Mouse (Mus musculus) heart, adult 8-10 months (tissue): ENCODE data around the gene Cacna1c. TPM values are rescaled to one million over a fixed set of nuclear protein-coding genes. Genes with fewer than 3 reads are reported as not detected.

Experiments
- DNase-seq: peaks from one replicate; pipeline ENCODE4 v3.0.0; 2022; ENCODE audit warnings: low spot score
- total RNA-seq, 4 experiments: library from RNA; stranded (reverse); gene quantifications; 2 replicates each; pipeline ENCODE4 v1.2.4; 2022

Gene Cacna1c
- total RNA-seq, 4 experiments from 2014 or later: 227 to 263 (median 245) TPM

DNA sequence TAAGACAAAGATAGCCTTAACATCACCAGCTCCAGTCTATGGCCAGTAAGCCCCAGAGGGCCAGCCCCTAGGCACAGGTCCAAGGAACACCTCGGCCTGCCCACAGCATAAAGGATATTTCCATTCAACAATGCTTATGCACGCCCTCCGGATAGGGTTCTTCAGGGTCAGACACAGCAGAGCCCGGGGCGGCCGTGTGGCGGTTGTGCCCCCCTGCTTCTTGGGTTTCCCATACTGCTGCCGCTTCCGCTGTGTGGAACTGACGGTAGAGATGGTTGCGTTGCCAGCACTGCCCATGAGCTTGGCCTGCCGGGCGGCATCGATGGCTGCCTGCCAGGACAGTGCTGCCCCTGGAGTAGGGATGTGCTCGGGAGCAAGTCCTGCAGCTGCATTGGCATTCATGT is 139.1 kb downstream of the Cacna1c start:
- DNase-seq: no peak

DNA sequence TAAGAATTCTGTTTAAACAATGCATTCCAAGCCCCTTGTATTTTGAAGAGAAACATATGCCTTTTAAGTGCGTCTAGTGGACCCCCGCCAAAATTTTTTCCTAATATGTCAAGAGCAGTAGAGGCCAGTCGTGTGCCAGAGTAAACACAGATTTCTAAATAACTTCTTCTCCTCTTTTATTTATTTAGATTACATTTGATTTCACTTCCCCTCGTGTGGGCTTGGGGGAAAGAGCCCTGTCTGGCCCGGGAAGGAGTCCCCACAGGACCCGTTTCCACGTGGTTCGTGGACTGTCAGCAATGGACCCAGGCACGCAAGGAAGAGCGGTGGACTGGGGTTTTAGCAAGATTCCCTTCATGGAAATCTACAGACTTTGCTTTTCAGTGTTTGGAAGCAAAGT is 143.4 kb downstream of the Cacna1c start:
- DNase-seq: peak; percentile 35

- no peak for DNase-seq
Measured at GRCm38 (mm10) chr6:119052366-119052765, 143.9 kb downstream of the Cacna1c start.

- no peak for DNase-seq
Measured at GRCm38 (mm10) chr6:119051721-119052120, 144.5 kb downstream of the Cacna1c start.

DNA sequence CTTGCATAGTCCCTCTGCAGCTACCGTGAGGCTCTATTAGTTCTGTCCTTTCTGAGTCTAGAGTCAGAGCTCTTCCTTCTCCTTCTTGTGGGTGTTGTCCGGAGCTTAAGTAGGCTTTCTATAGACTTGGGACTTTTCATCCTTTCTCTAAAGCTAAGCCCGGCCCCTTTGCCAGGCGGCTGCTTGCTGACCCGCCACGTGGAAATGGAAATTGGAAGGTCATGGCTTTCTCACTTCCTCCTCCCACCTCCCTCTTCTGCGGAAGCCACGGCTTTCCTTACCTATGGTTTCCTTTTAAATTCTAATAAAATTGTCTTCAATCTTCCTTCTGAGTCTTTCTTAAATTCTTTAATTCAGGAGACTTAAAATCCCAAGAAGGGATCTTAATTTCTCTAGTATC is 148.9 kb downstream of the Cacna1c start:
- no peak for DNase-seq

DNA sequence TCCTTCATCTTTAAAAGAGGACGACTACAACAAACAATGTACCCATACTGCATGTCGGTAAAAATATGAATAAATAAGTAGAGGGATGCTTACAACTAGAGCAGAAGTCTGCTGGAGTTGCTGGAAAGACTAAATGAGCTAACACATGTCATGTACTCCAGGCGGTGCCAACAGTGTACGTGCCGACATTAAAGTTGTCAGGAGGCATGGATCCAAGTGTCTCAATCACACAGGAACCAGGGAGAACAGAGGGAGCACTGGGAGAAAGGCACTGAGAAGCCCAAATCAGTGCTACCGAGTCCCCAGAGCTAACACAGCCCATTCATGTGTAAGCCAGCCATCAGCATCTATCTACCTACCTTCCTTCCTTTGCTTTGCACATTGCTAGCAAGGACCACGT is 150.7 kb downstream of the Cacna1c start:
- no peak for DNase-seq

DNA sequence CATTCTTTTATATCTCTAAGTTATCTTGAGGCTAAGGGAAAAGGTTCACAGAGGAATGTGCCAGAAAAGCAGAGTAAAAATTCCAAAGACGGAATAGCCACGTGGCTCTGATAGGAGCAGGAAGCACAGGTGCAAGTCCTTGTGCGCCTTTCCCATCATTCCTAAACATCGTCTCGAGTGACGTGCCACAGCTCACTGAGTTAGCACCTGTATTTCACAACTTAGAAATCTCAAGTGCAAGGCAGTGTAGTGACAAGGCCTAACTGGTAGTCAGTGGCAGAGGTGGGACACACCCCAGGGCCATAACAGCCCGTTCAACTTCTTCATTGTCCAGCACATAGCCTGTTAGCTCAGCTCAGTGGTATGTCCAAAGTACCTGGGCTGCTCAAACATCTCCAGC is 152.1 kb downstream of the Cacna1c start:
- no peak for DNase-seq

DNA sequence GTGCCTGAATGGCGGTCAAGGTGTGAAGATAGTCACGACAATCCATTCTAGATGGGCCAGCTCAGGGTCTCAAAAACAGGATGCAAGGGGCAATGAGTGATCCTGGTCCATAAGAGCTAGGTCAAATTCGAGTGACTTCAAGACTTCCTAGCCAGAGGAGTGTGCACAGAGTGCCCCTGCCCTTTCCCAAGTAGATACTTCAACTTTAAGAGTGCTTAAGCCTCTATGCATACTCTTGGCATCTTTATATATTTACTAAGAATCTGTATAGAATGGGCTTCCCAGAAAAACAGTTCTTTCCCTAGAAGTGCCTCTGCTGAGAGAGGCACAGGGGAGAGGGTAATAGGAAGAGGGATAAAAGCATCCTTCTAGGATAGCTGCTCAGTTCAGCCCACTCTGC is 153.4 kb downstream of the Cacna1c start:
- DNase-seq: no peak

DNA sequence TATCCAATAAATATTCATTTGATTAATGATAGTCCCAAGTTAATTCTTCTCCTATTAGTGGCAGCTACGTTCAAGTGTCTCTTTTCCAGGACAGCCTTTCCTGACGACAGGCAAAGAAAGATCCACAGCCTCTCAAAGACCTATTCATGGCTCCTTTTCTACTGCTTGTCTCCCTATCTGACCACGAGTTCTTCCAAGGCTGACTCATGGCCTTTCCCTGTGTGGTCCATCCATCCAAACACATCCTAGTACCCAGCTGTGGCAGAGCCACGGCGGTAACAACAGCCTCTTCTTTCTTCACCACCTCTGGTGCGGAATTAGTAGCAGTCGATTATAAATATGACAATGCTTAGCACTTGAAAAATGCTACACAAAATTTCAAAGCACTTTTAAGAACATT is 155.3 kb downstream of the Cacna1c start:
- no peak for DNase-seq

DNA sequence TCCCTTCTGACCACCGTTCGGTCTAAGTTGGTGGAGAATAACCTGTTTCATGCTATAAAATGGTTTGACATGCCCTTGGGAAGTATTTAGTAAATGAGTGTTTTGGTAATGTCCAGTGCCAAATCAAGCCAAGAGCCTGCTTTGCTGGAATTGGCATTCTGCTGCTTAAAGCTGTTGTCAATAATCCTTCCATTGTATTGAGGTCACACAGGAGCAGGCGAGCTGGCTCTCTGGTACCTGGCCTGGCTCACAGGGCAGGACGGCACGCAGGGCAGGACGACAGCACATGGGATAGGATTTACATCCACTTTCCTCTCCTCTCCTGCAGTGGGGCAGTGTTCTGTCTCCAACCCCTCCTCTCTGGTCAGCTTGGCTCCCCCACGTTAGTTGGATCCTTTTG is 156.4 kb downstream of the Cacna1c start:
- no peak for DNase-seq

DNA sequence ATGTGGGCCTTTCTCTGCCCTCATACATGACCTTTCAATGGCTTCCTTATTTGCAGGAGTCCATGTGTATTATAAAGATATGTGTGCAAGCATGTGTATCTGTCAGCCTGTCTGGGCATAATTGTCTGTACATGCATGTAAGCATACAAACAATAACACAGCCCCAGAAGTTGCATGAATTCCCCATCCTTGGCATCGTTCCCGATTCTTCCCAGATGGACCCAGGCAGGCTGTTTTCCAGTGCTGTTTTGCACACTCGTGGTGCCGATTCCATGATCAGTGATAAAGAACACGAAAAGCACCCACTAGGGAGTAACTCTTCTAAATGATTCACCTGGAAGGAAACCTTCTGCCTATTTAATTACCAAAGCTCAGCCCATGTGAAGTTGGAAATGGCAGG is 156.9 kb downstream of the Cacna1c start:
- no peak for DNase-seq

DNA sequence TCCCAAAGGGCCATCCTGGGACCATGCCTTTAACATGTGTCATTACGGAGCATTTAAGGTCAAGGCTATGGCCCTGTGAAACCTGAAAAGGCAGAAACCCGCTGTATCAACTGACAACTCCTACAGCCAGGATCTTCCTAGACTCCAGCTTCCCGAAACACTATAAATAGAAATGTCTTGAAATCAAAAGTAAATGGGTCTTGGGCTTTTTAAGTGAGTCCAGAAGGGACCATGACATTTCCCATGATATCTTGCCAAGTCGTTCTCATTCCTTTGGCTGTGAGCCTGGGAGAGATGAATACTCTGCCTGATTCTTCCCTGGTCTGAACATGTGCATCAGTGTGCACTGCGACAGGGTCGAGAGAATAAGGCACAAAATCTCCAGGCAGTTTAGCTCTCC is 158.4 kb downstream of the Cacna1c start:
- peak; percentile 67 for DNase-seq

DNA sequence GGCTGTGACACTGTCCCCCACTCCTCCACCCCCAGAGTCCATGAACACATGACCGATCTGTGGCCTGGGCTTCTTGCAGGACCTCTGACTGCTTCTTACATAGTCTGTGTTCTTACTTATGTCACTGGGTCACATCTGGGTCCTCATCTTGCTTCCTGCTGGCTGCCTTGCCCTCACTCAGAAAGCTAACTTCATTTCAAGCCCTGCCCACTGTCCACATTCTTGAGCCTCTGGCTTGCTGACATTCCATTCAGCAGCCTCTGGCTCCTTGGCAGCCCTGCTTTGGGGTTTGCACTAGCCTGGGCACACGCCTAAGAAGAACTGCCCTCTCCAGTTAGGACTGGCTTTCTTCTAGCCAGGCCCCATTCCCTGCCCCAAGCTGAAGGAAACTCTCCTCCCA is 159.2 kb downstream of the Cacna1c start:
- no peak for DNase-seq

GRCm38 (mm10) chr6:119035361-119035760 is 160.9 kb downstream of the Cacna1c start:
- DNase-seq: no peak

DNA sequence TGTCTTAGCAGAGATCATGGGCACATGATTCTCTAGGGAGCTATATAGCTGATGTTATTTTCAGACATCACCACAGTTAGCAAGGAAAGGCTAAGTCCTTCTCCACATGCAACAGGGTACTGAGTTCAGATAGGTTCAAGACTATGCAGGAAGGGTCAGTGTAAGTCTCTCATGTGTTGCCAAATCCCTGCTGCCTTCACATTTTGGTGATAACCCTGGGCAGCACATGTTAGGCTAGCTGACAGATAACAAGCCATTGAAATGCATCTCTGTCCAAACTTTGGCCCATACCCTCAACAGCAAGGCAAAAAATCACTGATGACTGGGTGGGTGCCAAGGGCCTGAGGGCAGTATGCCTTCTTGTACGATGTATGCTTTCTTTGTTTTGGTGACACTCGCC is 161.3 kb downstream of the Cacna1c start:
- DNase-seq: no peak

GRCm38 (mm10) chr6:119027880-119028279 is 168.3 kb downstream of the Cacna1c start:
- DNase-seq: no peak

GRCm38 (mm10) chr6:119022850-119023249 is 173.4 kb downstream of the Cacna1c start:
- DNase-seq: no peak

DNA sequence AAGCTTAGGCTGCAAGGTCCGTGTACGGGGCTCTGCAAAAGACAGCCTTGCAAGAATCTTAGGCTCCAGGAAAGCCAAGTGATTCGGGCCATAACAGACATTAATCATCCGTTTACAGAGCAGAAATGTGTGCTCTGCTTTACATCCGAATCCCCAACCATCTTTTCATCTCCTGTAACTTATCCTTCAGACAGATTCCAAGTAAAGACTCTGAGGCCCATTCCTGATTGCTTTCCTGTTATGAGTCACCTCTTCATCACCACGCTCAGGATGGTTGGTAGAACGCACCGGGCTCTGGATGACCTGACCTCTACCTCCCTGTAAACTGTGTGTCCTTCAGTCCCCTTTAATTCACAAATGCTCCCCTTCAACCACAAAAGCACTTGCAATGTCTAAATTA is 175.0 kb downstream of the Cacna1c start:
- DNase-seq: no peak

DNA sequence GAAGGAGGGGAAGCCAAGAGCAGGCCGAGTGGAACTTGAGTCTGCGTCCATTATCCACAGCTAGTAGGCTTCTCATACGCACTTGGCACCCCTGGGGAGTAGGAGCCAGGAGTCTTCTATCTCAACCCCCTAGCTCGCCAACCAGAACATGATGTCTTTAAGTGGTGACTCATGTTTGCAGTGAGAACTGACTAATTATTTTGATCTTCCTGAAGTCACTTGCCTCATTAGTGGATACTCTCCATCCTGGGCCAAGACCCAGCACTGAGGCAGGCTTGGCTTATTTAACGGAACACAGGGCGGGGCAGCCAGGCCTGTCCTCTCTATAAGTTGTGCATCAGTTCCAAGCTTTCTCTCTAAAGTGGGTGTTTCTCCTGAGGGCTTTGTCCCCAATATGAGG is 177.3 kb downstream of the Cacna1c start:
- peak; percentile 57 for DNase-seq

DNA sequence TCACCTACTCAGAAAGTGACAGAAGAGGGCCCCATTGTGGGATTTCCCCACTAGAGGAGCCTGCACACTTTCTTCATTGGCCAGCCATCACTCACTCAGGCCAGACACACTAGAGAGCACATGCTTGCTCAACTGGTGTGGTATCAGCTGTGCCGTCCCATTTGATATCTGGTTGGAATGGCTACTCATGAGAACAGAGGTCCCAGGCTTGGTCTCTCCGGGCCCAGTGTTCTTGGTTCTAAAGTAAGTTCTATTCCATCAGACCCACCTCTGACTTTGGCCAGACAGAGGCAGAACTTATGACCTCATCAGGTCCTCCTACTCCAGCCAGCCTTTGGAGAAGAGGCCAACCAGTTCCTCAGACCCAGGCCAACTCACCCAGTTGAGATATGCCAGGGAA is 178.0 kb downstream of the Cacna1c start:
- DNase-seq: peak; percentile 38

- no peak for DNase-seq
Measured at GRCm38 (mm10) chr6:119017498-119017897, 178.7 kb downstream of the Cacna1c start.

DNA sequence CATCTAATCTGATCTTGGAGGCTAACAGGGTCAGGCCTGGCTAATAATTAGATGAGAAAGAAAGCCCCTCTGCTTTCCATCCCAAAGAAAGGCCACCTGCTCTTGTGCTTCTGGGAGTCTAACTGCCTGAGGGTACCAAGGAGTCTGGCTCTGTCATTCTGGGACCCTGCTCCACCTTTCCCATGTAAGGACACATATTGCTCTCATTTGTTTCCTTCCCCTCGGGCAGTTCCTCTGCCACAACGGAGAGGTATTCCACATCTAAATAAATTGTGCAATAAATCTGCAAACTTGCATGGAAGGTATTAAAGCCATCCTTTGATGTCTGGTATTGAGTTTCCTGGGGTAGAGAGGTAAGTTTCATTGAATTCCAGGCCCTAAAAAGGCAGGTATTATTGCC is 180.9 kb downstream of the Cacna1c start:
- DNase-seq: no peak

DNA sequence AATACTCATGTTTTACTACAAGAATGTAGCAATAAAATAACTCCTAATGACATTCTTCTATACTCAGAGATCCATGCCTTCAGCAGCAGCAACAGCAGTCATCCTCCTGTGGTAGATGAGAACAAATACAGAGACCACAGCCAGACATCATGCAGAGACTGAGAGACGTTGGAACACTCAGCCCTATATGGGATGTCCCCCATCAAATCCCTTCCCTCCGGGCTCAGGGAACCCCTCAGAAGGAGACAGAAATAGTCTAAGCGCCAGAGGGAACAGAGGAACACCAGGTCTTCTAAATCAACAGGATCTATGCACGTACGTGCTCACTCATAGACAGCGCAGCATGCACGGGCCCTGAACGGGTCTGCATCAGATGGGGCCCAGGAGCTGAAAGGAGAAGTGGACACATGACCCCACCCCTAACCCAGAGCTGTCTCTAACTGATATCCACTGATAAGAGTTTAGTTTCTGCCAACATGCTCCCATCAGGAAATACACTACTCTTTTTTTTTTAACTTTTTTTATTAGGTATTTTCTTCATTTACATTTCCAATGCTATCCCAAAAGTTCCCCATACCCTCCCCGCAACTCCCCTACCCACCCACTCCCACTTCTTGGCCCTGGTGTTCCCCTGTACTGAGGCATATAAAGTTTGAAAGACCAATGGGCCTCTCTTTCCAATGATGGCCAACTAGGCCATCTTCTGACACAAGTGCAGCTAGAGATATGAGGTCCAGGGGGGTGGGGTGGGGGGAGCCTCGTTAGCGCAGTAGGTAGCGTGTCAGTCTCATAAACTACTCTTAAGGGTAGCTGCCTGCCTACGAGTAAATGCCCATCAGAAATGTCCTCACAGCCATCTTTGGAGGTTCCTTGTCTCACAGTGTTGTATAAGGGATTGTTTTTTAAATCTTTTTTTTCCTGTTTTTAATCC is 182.8 kb downstream of the Cacna1c start:
- no peak for DNase-seq

DNA sequence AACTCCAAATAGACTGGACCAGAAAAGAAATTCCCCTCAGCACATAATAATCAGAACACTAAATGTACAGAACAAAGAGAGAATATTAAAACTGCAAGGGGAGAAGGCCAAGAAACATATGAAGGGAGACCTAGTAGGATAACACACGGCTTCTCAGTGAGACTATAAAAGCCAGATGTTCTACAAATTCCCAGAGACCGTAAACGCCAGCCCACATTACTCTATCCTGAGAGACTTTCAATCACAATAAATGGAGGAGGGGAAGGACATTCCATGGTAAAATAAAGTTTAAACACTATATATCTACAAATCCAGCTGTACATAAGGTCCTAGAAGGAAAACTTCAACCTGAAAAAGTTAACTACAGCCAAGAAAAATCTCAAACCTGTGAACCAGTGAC is 185.3 kb downstream of the Cacna1c start:
- no peak for DNase-seq
